Mouse (Mus musculus) cortical plate, adult 2 months (tissue): ENCODE results near the gene Nup37.

Experiments
- CTCF ChIP-seq: fragments of 200-500 bp; IDR thresholded peaks from 2 replicates; pipeline ENCODE4 v1.5.1; 2011; ENCODE audit warnings: mild to moderate bottlenecking, control low read depth, low read length; ENCODE audit not compliant: insufficient read depth; ENCODE audit errors: extremely low read depth
- POLR2A ChIP-seq: fragments of 200-500 bp; IDR thresholded peaks from 2 replicates; pipeline ENCODE4 v1.6.1; 2011; ENCODE audit warnings: mild to moderate bottlenecking, low read length, control low read depth; ENCODE audit not compliant: insufficient read depth; ENCODE audit errors: extremely low read depth

DNA sequence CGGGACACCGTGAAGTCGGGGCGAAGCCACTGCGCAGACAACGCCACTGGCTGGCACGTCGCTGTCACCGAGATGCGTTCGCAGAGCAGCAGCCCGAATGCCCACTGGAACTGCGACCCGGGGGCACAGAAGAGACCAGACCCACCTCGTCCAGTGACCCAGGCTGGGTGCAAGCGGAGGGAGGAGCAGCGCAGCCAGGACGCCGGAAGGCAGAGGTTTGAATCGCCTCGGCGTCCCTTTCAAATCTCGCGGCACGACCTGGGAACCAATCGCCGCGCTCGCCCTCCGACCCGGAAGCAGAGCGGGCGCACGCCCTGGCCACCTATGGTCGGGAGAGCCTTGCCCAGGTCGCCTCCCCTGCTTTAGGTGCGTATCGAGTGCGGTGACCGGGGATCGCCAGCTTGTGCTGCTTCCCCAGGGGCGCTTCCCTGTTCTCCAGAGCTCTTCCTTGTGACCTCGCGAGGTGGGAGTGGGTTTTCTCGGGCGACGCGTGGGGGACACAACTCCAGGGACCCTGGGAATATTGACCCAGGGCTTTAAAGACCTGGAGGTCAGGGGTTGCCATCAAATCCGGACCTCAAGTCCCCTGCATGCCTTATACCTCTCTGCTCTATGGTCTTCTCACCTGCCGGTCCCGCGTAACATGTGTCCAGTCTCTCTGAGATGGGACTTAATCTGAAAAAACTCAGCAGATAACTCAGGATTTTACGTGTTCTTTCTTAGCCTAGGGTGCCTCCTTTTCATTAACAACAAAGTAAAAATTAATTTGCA is at the start of gene Nup37, which contains the start of gene Parpbp:
- TF ChIP-seq CTCF (no peak), POLR2A (peak; percentile 81)
